Mouse (Mus musculus) CD4-positive, CD25-positive, alpha-beta regulatory T cell, adult 2 months (primary cell): ENCODE results near the gene Gm38431.

Source experiments
- DNase-seq: peaks from one replicate; pipeline ENCODE4 v3.0.0-alpha.2; 2012; ENCODE audit warnings: low read depth, low spot score

The Gm38431 gene

DNA sequence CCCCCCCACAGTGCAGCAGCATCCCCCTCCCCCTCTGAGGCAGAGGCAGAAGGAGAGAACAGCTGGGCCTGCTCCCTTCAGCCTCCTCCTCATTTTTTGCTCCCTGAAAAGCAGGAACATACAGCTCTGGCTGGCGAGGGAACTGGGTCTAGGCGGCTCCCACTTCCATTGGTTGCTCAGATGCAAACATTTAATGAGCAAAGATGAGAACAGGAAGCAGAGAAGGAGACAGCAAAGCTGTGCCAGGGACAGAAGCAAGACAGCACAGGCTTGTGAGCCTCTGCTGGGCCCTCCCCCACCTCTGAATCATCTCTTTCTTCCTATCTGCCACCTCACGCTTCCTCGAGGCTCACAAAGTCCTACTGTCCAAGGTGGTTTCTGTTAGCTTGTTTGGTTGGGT lies 50.5 kb downstream of the Gm38431 start:
- no peak for DNase-seq

- no peak for DNase-seq
Observed at GRCm38 (mm10) chr9:21039779-21040178, 52.0 kb downstream of the Gm38431 start.

- DNase-seq: no peak
Observed at GRCm38 (mm10) chr9:21037481-21037891, 54.3 kb downstream of the Gm38431 start.

DNA sequence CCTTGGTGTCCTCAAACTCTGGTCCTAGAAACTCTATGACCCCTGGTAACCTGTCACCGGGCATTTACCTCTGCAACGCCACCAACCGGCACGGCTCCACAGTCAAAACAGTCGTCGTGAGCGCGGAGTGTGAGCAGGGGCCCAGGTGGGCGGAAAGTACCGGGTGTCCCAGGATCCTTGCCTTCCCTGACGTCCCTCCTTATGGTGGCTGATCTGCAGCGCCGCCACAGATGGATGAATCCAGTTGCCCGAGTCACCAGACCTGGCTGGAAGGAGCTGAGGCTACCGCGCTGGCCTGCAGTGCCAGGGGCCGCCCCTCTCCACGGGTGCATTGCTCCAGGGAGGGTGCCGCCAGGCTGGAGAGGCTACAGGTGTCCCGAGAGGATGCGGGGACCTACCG lies 55.1 kb downstream of the Gm38431 start:
- no peak for DNase-seq

GRCm38 (mm10) chr9:21036161-21036560 lies 55.6 kb downstream of the Gm38431 start:
- DNase-seq: no peak

- no peak for DNase-seq
Observed at GRCm38 (mm10) chr9:21035586-21035985, 56.2 kb downstream of the Gm38431 start.

DNA sequence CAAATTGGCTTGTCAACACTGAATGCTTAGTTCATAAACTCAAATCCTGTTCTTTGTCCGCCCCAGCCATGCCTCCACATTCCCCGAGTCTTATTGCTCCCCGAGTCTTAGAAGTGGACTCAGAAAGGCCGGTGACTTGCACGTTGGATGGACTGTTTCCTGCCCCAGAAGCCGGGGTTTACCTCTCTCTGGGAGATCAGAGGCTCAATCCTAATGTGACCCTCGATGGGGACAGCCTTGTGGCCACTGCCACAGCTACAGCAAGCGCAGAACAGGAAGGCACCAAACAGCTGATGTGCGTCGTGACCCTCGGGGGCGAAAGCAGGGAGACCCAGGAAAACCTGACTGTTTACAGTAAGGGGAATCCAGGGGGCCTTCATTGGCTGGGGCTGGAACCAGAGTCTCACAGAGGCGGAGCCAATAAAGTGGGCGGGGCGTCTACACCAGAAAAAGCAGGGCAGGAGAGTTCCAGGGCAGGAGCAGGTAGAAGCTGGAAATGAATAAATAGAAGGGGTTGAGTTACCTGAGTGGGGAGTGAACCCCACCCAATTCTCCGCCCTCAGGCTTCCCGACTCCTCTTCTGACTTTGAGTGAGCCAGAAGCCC lies 57.2 kb downstream of the Gm38431 start:
- peak; percentile 49 for DNase-seq

GRCm38 (mm10) chr9:21033136-21033535 lies 58.7 kb downstream of the Gm38431 start:
- peak; percentile 92 for DNase-seq

- DNase-seq: no peak
Observed at GRCm38 (mm10) chr9:21032491-21032890, 59.3 kb downstream of the Gm38431 start.

DNA sequence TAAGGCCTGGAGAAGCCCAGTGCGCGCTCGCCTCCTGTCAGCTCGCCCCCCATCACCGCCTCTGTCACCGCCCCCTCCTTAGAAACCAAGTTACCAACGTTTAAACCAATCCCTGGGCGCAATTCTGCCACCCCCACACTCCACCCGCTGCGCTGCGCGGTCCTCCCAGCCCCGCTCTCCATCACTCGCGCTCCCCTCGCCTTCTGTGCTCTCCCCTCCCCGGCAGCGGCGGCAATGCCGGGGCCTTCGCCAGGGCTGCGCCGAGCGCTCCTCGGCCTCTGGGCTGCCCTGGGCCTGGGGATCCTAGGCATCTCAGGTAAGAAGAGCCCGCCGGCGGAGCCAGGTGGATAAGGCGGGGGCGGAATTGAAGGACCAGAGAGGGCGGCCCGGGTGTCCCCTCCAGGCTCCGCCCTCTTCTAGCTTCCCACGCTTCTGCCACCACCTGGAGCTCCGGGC lies 59.9 kb downstream of the Gm38431 start, which contains the start of gene Icam5:
Gene Icam5, plus strand, starts transcription at position 178 of the 456 bp plus-strand sequence.
- peak; percentile 71 for DNase-seq

DNA sequence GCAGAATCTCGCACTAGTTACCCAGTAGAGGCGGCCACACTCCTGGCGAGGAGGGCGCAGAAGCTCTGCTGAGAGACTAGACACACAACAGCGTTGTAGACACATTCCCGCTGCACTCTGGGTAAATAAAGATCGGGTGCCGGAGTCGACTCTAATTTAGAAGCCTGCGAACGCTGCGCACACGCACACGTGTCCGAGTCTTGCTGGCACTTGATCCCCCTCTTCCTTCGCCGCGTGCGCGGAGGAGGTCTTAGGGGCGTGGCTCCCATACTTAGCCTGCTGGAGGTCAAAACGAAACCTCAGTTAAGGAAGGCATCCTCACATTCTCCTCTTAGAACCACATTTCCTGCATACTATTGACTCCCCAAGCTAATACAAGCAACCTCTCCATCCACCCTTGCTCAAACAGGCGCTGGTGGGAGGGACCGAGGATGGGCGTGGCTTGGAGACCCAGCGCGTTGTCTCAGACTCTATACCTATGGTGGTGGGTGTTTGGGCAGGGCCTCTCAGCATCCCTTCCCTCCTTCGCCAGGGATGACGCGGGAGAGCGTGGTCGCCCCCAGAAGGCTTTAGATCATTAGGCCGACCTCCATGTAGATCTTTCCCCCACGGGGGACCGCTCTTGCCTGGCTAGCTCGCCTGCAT lies 60.4 kb downstream of the Gm38431 start:
- DNase-seq: peak; percentile 84

GRCm38 (mm10) chr9:21030781-21031250 lies 61.0 kb downstream of the Gm38431 start:
- DNase-seq: peak; percentile 97

DNA sequence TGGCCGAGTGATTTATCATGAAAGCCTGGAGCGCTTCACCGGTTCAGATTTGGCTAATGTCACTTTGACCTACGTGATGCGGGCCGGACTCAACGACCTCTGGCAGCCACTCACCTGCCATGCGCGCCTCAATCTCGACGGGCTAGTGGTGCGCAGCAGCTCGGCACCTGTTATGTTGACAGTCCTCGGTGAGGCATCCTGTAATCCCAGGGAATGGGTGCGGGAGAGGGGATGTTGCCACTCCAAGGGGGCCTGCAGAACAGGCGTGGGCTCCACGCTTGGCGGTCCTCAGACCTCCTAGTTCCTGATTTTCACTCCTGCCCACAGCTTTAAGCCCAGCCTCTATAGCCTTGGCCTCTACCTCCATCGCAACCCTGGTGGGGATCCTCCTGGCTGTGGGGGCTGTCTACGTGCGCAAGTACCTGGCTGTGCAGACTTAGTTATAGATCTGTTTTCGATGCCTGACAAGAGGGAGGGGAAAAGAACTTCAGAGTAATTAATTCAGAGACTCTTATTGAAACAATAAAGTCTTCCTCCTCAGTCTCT lies 61.7 kb downstream of the Gm38431 start:
- DNase-seq: peak; percentile 43

DNA sequence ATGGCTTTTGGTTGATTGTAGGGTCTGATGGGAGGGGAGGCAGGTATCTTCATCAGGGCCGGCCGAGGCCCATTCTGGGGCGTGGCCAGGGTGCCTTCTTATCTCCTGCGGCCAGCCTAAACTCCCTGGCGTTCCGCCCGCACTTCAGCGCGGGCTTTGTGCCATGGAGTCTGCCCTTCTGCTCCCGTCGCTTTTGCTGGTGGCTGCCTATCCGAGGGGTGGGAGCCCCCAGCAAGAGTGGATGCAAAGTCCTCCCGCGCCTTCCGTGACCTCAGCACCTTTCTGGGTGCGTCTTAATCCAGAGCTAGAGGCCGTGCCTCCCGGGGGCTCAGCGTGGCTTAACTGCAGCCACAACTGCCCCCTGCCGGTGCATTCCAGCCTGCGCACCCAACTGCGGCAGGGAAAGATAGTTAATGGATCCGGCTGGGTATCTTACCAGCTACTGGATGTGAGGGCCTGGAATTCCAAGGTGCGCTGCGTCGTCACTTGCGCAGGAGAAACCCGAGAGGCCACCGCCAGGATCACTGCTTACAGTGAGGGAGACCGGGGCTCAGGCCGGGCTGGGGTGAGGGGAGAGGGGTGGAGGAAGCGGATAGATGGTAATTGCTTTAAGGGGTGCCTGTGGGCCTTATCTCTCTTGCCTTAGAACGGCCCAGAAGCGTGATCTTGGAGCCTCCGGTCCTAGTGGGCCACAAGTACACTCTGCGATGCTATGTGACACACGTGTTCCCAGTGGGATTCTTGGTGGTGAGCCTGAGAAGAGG lies 62.3 kb downstream of the Gm38431 start, which contains the start of gene Icam4:
Gene Icam4, plus strand, starts transcription at position 83 of the 764 bp plus-strand sequence.
- DNase-seq: peak; percentile 85

DNA sequence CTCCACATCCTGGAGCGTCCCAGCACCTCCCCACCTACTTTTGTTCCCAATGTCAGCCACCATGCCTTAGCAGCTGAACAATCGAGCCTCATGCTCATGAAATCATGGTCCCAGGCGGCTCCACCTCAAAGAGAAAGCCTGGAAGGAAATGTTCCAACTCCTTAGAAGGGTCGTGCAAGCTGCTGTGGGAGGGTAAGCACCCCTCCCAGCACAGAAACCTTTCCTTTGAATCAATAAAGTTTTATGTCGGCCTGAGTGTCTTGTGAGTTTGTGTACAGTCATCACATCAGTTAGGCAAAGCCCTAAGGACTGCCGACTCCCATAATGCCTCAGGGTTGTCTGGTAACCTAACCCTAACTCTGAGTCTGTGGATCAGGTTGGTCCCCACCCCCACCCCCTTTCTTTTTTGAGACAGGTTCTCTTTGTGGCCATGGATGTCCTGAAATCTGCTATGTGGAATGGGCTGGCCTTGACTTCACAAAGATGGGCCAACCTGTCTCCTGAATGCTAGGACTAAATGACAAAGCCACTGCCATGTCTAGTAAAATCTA lies 63.2 kb downstream of the Gm38431 start:
- DNase-seq: no peak

- no peak for DNase-seq
Observed at GRCm38 (mm10) chr9:21027774-21028290, 64.0 kb downstream of the Gm38431 start.

GRCm38 (mm10) chr9:21026849-21027248 lies 64.9 kb downstream of the Gm38431 start:
- DNase-seq: no peak

DNA sequence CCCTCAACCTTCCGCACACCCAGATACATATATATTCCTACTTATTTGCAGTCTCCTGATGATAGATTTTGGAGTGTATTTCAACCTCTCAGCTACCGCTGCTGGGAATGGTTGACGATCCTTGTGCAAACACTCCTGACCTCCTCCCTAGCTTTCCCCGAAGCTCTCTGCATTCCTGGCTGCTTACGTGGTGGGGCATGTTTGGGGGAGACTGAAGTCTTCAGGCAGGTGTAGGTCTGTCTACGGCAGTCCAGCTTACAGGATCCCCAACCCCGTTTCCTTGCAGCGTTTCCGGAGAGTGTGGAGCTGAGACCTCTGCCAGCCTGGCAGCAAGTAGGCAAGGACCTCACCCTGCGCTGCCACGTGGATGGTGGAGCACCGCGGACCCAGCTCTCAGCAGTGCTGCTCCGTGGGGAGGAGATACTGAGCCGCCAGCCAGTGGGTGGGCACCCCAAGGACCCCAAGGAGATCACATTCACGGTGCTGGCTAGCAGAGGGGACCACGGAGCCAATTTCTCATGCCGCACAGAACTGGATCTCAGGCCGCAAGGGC lies 66.5 kb downstream of the Gm38431 start:
- DNase-seq: no peak

DNA sequence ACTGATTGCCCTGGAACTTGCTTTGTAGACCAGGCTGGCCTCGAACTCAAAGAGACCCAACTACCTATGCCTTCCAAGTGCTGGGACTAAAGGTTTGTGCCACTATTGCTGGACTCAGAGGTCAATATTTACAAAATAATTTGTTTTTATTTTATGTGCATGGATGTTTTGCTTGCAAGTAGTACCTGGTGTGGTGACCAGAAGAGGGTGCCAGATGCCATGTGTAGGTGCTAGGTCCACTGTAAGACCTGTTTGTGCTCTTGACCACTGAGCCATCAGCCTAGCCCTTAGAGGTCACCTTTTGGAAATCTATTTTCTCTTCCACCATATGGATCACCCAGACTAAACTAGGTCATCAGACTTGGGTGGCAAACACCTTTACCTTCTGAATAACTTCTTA lies 69.1 kb downstream of the Gm38431 start:
- no peak for DNase-seq

- DNase-seq: no peak
Observed at GRCm38 (mm10) chr9:21022288-21022687, 69.5 kb downstream of the Gm38431 start.

DNA sequence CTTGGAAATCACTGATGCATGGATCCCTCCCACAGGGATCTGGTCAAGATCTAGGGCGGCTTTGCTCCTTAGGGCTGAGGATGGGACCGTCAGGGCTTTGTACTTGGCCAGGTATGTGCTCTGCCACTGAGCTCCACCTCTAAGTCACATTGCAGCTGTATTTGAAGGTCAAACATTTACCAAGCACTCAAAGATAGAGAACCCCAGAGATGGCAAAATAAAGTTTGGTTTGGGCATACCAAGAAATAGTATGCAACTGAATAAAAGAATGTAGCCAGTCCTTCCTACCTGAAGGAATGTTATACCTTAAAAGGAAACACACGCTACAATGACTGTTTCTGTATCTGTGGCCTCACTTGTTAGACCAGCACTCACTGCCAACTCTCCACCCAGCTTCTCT lies 70.4 kb downstream of the Gm38431 start:
- no peak for DNase-seq
